Mouse (Mus musculus) forebrain, embryonic 16.5 days (tissue): ENCODE measurements around the gene Enpp5. TPM values are rescaled to one million over a fixed set of nuclear protein-coding genes. Genes with fewer than 3 reads are reported as not detected.

ENCODE experiments used
- ATAC-seq: fragments of 200-750 bp; cut with Nextera tagmentation; 2 replicates; pipeline ENCODE4 v1.8.0; 2017; ENCODE audit warnings: mild to moderate bottlenecking, moderate library complexity
- H3K27ac ChIP-seq: fragments of 300-500 bp; sonication (generic); 2 replicates; pipeline ENCODE4 v1.5.1; 2014; ENCODE audit warnings: low read length, control low read depth
- H3K27me3 ChIP-seq: fragments of 300-500 bp; sonication (generic); replicated peaks from 2 replicates; pipeline ENCODE4 v1.6.1; 2014; ENCODE audit warnings: low read length; ENCODE audit not compliant: control insufficient read depth, insufficient read depth
- H3K36me3 ChIP-seq: fragments of 300-500 bp; sonication (generic); 2 replicates; pipeline ENCODE4 v1.6.1; 2014; ENCODE audit not compliant: control insufficient read depth, insufficient read depth
- H3K4me1 ChIP-seq: fragments of 300-500 bp; sonication (generic); replicated peaks from 2 replicates; pipeline ENCODE4 v1.6.1; 2014; ENCODE audit warnings: low read length; ENCODE audit not compliant: control insufficient read depth, insufficient read depth
- H3K4me2 ChIP-seq: fragments of 300-500 bp; sonication (generic); 2 replicates; pipeline ENCODE4 v1.6.1; 2014; ENCODE audit warnings: mild to moderate bottlenecking, low read length, control low read depth
- H3K4me3 ChIP-seq: fragments of 300-500 bp; sonication (generic); replicated peaks from 2 replicates; pipeline ENCODE4 v1.5.1; 2014; ENCODE audit warnings: mild to moderate bottlenecking, low read length, control low read depth
- H3K9ac ChIP-seq: fragments of 300-500 bp; sonication (generic); replicated peaks from 2 replicates; pipeline ENCODE4 v1.6.1; 2014; ENCODE audit warnings: low read depth, low read length, control low read depth
- H3K9me3 ChIP-seq: fragments of 300-500 bp; sonication (generic); 2 replicates; pipeline ENCODE4 v1.6.1; 2016; ENCODE audit warnings: low read length; ENCODE audit not compliant: control insufficient read depth
- WGBS: fragments of 180-500 bp; shearing (Covaris S2); extraction: QIAGEN DNeasy Blood & Tissue Kit; methylation state at CpG from one replicate; pipeline ENCODE4 v1.1.7; 2014; 5-methylcytosine and 5-hydroxymethylcytosine counted together
- polyA plus RNA-seq: library from polyadenylated mRNA; unstranded; fragments of >200 nt; fragmentation: Nextera tagmentation; extraction: Ambion mirVana; gene quantifications from 2 replicates; pipeline ENCODE4 v1.2.1, GENCODE M21; 2015

Gene Enpp5
- polyA plus RNA-seq, 1 experiment from 2014 or later, result 90.0 TPM

DNA sequence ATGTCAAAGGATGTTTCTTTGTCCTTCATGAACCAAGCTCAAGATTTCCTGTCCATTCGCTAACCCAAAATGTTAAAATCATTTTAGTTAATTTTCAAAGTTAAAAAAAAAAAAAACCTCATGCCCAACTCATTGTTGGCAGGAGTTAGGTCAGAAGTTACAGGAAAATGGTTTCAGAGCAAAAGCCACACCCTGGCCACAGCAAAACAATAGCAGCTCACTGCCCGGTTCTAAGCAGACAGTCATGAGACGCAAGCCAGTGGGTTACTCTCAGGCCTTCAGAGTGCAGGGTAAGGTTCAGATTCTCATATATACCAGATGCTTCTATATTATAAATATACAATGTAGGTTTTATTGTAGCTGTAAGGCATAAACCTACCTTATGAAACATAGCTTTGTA, 29.7 kb downstream of the Enpp5 start:
- Histone ChIP-seq H3K36me3 (no peaks in the 10 kb centered on the region), H3K9ac (no peak overlapping the region), H3K9me3 (no peaks in the 10 kb centered on the region), H3K27me3 (no peaks in the 10 kb centered on the region; the same call in 1 of the 2 replicates), H3K4me2 (no peak overlapping the region), H3K27ac (no peak overlapping the region), H3K4me3 (no peak overlapping the region), H3K4me1 (peaks cover 6% of the 10 kb centered on the region)
- WGBS, result 82% methylated on average over 3 of the region's 3 CpGs
- no peak for ATAC-seq

DNA sequence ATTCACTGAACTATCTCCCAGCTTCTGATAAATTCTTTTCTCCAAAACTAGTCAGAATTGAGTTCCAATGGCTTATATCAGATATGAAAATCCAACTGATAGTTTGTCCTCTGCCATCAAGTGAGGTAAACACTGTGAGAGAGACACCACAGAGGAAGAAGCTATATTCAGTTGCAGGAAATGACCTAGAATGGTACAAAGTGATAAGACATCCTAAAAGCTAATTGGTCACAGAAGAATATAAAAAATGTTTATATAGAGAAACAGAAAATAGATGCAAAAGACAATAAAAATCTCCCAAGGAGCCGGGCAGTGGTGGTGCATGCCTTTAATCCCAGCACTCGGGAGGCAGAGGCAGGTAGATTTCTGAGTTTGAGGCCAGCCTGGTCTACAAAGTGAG, 38.0 kb downstream of the Enpp5 start:
- H3K27ac ChIP-seq, result no peak overlapping the region
- ATAC-seq, result no peak
- 87% methylated on average over 2 of the region's 2 CpGs for WGBS
- no peaks in the 10 kb centered on the region for H3K36me3 ChIP-seq
- H3K9me3 ChIP-seq, result no peaks in the 10 kb centered on the region
- no peak overlapping the region for H3K9ac ChIP-seq
- no peaks in the 10 kb centered on the region for H3K4me1 ChIP-seq
- no peaks in the 10 kb centered on the region for H3K27me3 ChIP-seq
- no peak overlapping the region for H3K4me2 ChIP-seq
- H3K4me3 ChIP-seq, result no peak overlapping the region

DNA sequence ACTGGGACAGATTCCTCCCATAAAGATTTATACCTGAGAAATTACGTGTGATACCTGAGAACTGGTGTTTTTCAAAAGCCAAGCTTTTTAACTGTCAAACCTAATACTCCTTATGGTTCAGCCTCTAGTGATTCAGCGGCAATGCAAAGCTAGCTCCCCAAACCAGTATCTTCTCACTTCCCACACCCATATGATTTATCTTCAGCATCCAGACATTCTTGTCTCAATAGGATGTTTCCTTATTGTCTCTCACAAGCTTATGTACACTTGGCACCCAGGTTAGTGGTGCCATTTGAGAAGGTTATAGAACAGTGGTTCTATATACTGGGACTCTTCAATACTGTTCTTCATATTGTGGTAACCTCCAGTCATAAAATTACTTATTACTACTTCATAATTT, 39.1 kb downstream of the Enpp5 start:
- Histone ChIP-seq H3K4me1 (no peaks in the 10 kb centered on the region), H3K27ac (no peak overlapping the region), H3K9me3 (no peaks in the 10 kb centered on the region), H3K27me3 (no peaks in the 10 kb centered on the region), H3K4me3 (no peak overlapping the region), H3K4me2 (no peak overlapping the region), H3K36me3 (no peaks in the 10 kb centered on the region), H3K9ac (no peak overlapping the region)
- WGBS, result 83% methylated on average over 2 of the region's 2 CpGs
- no peak for ATAC-seq

DNA sequence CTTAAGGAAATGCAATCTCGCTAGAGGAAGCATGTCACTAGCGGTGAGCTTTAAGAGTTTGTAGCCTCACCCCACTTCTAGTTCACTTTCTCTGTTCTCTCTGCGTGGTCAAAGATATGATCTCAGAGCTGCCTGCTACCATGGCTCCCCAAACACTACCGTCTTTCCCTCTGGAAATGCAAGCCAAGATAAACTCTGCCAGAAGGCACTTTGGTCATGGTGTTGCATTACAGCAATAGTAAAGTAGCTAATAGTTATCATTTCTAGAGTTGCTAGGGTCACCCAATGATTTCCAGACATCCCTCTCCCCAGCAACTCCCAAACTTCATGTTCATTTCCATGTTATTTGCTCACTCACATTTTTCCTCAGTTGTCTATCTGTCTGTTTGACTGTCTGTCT, 39.6 kb downstream of the Enpp5 start:
- H3K4me1 ChIP-seq, result no peaks in the 10 kb centered on the region
- H3K4me2 ChIP-seq, result no peak overlapping the region
- ATAC-seq, result no peak
- no peaks in the 10 kb centered on the region for H3K27me3 ChIP-seq
- no peaks in the 10 kb centered on the region for H3K9me3 ChIP-seq
- H3K27ac ChIP-seq, result no peak overlapping the region
- H3K4me3 ChIP-seq, result no peak overlapping the region
- H3K36me3 ChIP-seq, result no peaks in the 10 kb centered on the region
- H3K9ac ChIP-seq, result no peak overlapping the region
- 89% methylated on average over 4 of the region's 4 CpGs for WGBS

DNA sequence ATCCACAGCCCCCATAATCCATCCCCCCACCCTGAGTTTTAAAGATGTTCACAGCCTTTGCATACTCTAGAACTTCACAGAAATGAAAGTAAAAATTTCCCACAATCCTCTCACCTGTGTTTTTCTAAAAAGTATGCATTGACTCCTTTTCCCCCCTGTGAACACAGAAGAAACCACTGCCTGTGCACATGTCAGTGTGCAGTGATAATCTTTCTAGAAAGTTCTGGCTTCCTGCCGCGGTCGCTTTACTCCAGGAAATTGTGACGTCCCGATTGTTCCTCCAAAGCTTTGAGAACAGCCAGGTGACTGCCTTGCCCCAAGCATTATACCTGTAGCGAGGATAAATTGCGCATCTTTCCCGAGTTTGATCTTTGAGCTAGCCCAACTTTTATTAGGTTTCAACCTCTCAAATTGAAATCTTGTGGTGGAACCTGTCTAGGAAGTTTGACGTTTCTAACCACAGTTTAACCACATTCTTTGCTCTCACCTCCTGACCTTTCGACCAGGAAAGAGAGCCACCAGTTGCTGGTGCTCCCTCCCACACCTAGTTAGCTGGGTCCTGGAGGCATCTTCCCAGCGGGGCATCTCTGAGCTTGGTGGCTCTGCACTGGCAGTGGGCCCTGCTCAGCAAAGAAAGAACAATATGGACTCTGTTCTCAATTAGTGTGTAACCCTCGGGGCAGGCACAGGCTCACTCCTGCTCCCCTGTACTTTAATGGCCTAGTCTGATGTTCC, 42.9 kb downstream of the Enpp5 start:
- Histone ChIP-seq H3K4me2 (no peak overlapping the region), H3K27ac (no peak overlapping the region), H3K4me3 (no peak overlapping the region), H3K9me3 (no peaks in the 10 kb centered on the region), H3K9ac (no peak overlapping the region), H3K27me3 (no peaks in the 10 kb centered on the region), H3K36me3 (no peaks in the 10 kb centered on the region), H3K4me1 (no peaks in the 10 kb centered on the region)
- no peak for ATAC-seq
- 78% methylated on average over 12 of the region's 12 CpGs for WGBS

DNA sequence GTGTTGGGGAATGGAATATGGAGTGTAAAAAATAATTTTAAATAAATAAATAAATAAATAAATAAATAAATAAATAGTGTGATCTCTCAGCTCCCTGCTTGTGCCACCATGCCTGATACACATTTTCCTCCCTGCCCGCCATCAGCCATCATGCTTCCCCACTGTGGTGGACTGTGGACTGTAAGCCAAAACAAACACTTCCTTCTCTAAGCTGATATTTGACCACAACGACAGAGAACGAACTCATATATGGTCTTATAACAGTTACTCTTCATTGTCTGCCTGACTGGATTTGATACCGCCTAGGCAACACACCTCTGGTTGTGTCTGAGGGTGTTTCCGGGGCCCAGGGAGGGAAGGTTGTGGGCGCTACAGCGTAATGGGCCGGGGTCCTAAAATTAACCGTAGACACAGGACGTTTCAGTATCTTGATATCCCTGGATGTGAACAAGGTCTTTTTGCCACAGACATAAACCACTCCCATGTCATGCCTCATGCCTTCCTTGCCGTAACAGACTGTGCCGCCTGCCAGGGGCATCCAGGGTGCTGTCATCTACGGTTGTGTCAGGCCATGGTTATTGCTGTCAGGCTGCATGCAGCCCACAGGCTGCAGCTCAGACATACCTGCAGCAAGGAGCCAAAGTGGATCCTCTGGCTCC, 50.6 kb downstream of the Enpp5 start:
- Histone ChIP-seq H3K36me3 (no peaks in the 10 kb centered on the region), H3K4me2 (no peak overlapping the region), H3K9me3 (0 out of 2 replicates have a peak, but pooled peaks cover 4% of the 10 kb centered on the region), H3K27me3 (no peaks in the 10 kb centered on the region), H3K4me3 (no peak overlapping the region), H3K27ac (no peak overlapping the region), H3K9ac (no peak overlapping the region), H3K4me1 (no peaks in the 10 kb centered on the region)
- 93% methylated on average over 13 of the region's 13 CpGs for WGBS
- ATAC-seq, result no peak

DNA sequence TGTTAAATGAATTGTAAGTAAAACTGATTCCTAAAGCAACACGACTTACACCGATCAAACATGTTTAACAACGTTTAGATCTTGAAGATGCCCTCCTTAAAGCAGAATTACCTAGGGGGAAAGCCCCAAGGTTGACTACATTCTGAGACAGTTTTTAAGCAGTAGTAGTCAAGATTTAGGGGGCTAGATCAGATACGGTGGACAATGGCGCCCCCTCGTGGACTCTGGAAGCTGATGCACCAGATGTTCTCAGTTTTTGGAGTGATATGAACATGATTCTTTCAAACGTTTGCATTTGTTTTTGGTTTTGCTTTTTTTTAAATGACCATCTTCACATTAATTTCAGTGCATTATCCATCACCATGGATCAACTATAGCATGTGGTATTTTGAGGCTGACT, 51.8 kb downstream of the Enpp5 start:
- no peaks in the 10 kb centered on the region for H3K27me3 ChIP-seq
- H3K36me3 ChIP-seq, result no peaks in the 10 kb centered on the region
- no peak overlapping the region for H3K4me2 ChIP-seq
- no peak overlapping the region for H3K9ac ChIP-seq
- H3K4me3 ChIP-seq, result no peak overlapping the region
- no peak for ATAC-seq
- H3K27ac ChIP-seq, result no peak overlapping the region
- WGBS, result 14% methylated on average over 7 of the region's 7 CpGs
- H3K9me3 ChIP-seq, result 0 out of 2 replicates have a peak, but pooled peaks cover 4% of the 10 kb centered on the region
- no peaks in the 10 kb centered on the region for H3K4me1 ChIP-seq

DNA sequence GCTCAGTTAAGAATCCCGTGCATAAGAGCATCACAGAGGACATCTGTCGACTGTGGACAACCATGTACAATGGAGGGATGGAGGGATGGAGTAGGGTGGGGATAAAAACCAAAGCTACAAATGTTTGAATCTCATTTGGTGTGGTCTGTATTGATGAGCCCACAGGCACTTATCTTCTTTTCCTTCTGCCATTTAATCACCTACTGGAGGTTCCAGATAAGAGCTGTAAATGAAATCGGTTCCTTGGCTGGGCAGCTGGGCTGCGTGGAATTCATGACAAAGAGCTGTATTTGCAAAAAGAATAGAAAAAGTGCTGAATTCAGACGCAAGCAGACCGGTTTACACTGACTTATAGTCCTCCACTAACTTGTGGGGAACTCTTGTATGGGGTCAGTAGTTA, 55.5 kb downstream of the Enpp5 start:
- no peak overlapping the region for H3K9ac ChIP-seq
- H3K27me3 ChIP-seq, result no peaks in the 10 kb centered on the region
- no peak overlapping the region for H3K4me2 ChIP-seq
- H3K36me3 ChIP-seq, result no peaks in the 10 kb centered on the region
- H3K4me3 ChIP-seq, result no peak overlapping the region
- H3K27ac ChIP-seq, result no peak overlapping the region
- ATAC-seq, result no peak
- H3K4me1 ChIP-seq, result no peaks in the 10 kb centered on the region
- WGBS, result 85% methylated on average over 6 of the region's 6 CpGs
- H3K9me3 ChIP-seq, result no peaks in the 10 kb centered on the region

DNA sequence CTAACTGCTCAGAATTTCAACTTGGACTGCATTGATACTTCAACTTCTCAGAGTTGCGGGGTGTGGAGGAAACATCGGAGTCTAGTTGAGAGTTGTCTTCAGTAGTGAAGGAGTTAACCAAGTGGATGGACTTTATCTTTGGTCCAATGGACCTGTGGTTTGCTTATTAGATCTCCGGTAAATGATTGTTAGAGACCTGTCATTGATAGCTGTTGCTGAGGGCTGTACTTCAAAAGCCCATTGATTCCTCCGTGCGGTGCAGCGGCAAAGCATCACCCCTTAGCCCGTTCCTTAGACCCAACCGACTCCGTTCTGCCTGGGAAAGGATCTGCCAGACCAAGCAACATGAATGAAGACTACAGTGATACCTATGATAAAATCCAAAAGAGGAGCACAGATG, 55.9 kb downstream of the Enpp5 start:
- no peak for ATAC-seq
- H3K36me3 ChIP-seq, result no peaks in the 10 kb centered on the region
- no peaks in the 10 kb centered on the region for H3K4me1 ChIP-seq
- H3K9me3 ChIP-seq, result no peaks in the 10 kb centered on the region
- H3K4me3 ChIP-seq, result no peak overlapping the region
- H3K4me2 ChIP-seq, result no peak overlapping the region
- 71% methylated on average over 9 of the region's 9 CpGs for WGBS
- H3K9ac ChIP-seq, result no peak overlapping the region
- no peaks in the 10 kb centered on the region for H3K27me3 ChIP-seq
- no peak overlapping the region for H3K27ac ChIP-seq
